Mouse (Mus musculus): Measurements from ENCODE around the gene Asgr2. TPM values are rescaled to one million over a fixed set of nuclear protein-coding genes. Genes with fewer than 3 reads are reported as not detected.
A peak's percentile ranks its signal among the peaks of the same experiment; 100 is the strongest.
"Not testable (repeated sequence)": the region's sequence is repeated elsewhere in the genome, so short reads cannot be mapped to it uniquely, and the experiment has no call there.

Gene Asgr2
- polyA plus RNA-seq, 1 experiment from 2014 or later = not detected

DNA sequence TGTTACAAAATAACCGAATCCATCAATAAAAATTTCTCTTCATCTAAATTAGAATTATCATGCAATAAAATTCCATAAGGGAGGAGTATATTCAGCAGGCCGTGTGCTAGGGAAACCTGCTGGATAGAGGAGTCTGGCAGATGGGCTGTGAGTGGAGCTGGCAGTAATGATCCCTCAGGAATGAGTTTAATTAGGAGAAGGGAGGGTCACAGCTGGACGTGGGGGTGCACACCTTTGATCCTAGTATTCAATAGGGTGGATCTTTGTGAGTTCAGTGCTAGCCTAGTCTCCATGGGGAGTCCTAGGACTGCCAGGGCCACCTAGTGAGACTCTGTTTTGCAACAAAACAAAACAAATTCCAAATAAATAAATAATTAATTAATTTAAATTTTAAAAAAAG lies 24.2 kb upstream of the Asgr2 start:
- 40% methylated on average over 3 of the region's 3 CpGs for WGBS
- no peak for DNase-seq (ENCODE audit: low spot score)
- H3K27ac ChIP-seq = no peak overlapping the region

DNA sequence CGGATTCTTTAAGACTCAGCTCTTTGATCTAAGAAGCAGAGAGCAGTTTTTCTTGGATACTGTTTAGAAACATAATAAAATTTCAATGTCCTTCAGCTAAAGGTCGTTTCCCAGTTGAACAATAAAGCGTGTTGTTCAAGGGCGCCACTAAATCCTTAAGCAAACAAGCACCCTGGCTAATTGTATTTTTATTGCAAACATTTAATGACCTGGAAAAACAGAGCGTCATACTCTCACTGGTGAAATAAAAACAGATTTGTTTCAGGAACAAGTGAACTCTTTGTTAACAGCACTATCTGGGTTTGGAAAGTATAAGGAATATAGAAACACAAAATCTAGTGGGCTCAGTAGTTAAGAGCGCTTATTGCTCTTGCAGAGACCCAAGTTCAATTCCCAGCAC lies 22.4 kb upstream of the Asgr2 start:
- peaks cover 53% of the 10 kb centered on the region for H3K4me1 ChIP-seq
- DNase-seq (ENCODE audit: low spot score) = no peak

More for the DNA sequence above, 24.2 kb upstream of the Asgr2 start:
- Histone ChIP-seq H3K27me3 (ENCODE audit: low read depth, poor library complexity, severe bottlenecking) (no peaks in the 10 kb centered on the region), H3K9me3 (replicated peaks) (no peaks in the 10 kb centered on the region), H3K4me3 (no peak overlapping the region), H3K4me1 (peaks cover 44% of the 10 kb centered on the region), H3K36me3 (no peaks in the 10 kb centered on the region)

DNA sequence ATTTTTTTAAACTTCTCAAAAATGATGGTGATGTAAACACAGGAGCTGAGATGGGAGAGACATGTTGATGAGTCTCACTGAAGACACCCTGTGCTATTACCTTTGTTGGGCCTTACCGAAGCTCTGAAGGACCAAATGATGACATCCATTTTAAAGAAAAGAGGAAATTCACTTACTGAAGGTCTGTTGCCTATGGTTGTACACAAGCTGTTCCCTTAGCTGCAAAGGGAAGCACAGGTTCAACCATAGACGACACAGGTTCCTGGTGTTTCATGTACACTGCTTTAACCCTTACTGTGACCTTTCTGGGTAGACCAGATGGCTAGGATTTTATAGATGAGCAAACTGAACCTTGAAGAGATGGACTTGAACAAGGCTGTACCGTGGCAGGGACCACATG lies 21.8 kb upstream of the Asgr2 start:
- Histone ChIP-seq H3K27ac (peak overlapping the region; percentile 25; the same call in 1 of the 2 replicates), H3K4me1 (peaks cover 50% of the 10 kb centered on the region)
- H3K36me3 ChIP-seq; H3K4me3 ChIP-seq; H3K27me3 ChIP-seq (ENCODE audit: low read depth, poor library complexity, severe bottlenecking); H3K9me3 ChIP-seq (replicated peaks); DNase-seq (ENCODE audit: low spot score): not testable (repeated sequence)
- 81% methylated on average over 3 of the region's 3 CpGs for WGBS

More for the DNA sequence above, 22.4 kb upstream of the Asgr2 start:
- Histone ChIP-seq H3K27me3 (ENCODE audit: low read depth, poor library complexity, severe bottlenecking) (no peaks in the 10 kb centered on the region), H3K36me3 (no peaks in the 10 kb centered on the region), H3K9me3 (replicated peaks) (no peaks in the 10 kb centered on the region), H3K27ac (no peak overlapping the region; the same call in 1 of the 2 replicates), H3K4me3 (no peak overlapping the region)
- 65% methylated on average over 6 of the region's 6 CpGs for WGBS

DNA sequence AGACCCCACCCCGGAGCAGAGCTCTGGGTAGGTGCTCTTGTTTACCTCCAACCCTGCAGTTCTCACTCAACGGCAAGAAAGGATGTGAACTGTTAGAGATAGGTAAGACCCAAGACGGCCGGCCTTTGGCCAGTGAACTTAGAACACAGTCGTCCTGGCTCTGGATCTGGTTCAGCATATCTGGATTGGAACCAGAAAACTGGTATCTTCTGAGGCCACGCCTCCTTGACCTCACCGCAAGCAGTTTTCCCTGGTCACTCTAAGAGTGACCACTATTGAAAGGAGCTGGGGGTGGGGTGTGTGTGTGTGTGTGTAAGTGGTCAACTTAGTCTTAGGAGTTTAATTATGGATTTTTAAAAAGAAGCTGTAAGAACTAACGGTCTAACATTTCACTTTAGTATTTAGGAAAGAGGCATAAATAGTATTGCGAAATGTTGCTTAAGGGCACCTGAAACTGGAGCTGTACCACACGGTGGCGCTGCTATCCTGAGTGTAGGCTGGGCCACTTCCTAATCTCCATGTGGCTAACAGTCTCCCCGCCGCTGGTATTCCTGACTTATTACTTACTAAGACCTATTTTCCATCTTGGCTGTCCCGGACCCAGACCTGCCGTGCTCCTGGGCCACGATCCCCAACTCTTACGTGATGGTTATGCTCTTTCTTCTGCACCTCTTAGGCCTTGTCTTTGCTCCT lies 17.9 kb upstream of the Asgr2 start:
- WGBS = 42% methylated on average over 17 of the region's 17 CpGs
- peak; percentile 85 for DNase-seq (ENCODE audit: low spot score)
- Histone ChIP-seq H3K4me3 (no peak overlapping the region), H3K4me1 (peaks cover 17% of the 10 kb centered on the region; the same call in 1 of the 2 replicates), H3K27ac (peak overlapping the region; percentile 56; the same call in 1 of the 2 replicates), H3K27me3 (ENCODE audit: low read depth, poor library complexity, severe bottlenecking) (no peaks in the 10 kb centered on the region), H3K36me3 (no peaks in the 10 kb centered on the region), H3K9me3 (replicated peaks) (no peaks in the 10 kb centered on the region)

DNA sequence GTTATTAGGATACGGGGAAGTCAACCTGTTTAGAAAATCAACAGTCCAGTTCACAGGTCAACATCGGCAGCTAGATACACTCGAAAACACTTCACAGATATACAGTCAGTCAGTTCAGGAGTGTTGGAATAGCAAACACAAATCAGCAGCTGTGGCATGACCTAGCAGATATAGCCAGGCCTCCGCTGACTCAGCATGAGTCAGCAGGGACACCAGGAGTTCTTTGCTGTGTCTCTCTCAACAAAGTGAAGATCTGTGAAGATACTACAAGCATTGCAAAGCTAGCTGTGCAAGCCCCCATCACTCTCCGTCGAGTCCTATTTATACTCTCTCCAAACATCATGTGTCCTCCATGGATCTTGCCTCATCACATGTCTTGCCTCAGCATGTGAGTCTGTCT lies 16.9 kb upstream of the Asgr2 start:
- Histone ChIP-seq H3K27me3 (ENCODE audit: low read depth, poor library complexity, severe bottlenecking) (no peaks in the 10 kb centered on the region), H3K4me3 (no peak overlapping the region), H3K36me3 (no peaks in the 10 kb centered on the region), H3K4me1 (peaks cover 9% of the 10 kb centered on the region; the same call in 1 of the 2 replicates), H3K9me3 (replicated peaks) (no peaks in the 10 kb centered on the region), H3K27ac (no peak overlapping the region)
- 94% methylated on average over 6 of the region's 6 CpGs for WGBS
- DNase-seq (ENCODE audit: low spot score) = no peak

DNA sequence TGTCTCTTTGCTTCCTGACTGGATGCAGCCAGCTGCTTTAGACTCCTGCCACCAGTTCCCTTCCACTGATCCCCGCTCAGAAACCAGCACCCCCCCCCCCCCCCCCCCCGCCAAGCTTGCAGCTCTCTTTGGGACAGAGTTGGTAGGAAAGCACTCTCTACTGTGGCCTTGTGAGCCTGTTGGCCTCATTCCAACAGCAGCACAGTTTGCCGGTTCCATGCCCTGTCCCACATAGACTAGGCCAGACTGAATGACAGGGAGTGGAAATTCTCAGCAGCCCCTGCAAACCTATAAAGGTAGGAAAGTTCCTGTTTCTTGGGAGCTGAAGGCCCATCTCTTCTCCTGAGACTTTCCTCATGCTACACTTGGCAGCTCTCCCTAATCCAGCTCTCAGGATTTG lies 15.0 kb upstream of the Asgr2 start:
- WGBS = 68% methylated on average over 3 of the region's 3 CpGs
- H3K27me3 ChIP-seq (ENCODE audit: low read depth, poor library complexity, severe bottlenecking) = no peaks in the 10 kb centered on the region
- no peak overlapping the region for H3K27ac ChIP-seq
- H3K9me3 ChIP-seq (replicated peaks) = no peaks in the 10 kb centered on the region
- H3K4me3 ChIP-seq = no peak overlapping the region
- H3K4me1 ChIP-seq = peaks cover 9% of the 10 kb centered on the region; the same call in 1 of the 2 replicates
- DNase-seq (ENCODE audit: low spot score) = no peak
- no peaks in the 10 kb centered on the region for H3K36me3 ChIP-seq

DNA sequence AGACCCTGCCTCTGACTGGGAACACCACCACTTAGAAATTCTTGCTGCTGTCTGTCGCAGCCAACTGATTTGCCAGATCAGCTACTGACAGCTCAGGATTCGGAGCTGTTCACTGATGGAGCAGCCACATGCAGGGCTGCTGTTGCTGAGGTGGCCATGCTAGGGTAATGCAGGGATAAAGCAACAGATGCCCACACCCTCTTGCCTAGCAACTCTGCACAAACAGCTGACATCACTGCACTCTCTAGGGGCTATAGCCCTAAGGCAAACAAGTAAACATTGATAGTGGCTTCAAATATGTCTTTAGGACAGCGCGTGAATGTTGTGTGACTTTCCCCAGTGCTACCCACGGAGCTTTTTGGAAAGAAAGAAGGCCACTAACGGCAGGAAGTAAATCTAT lies 13.3 kb upstream of the Asgr2 start:
- DNase-seq (ENCODE audit: low spot score) = no peak
- no peaks in the 10 kb centered on the region for H3K36me3 ChIP-seq
- H3K27me3 ChIP-seq (ENCODE audit: low read depth, poor library complexity, severe bottlenecking) = no peaks in the 10 kb centered on the region
- no peak overlapping the region for H3K4me3 ChIP-seq
- WGBS = 77% methylated on average over 6 of the region's 6 CpGs
- H3K9me3 ChIP-seq (replicated peaks) = no peaks in the 10 kb centered on the region
- no peak overlapping the region for H3K27ac ChIP-seq
- peaks cover 1% of the 10 kb centered on the region; the same call in 1 of the 2 replicates for H3K4me1 ChIP-seq

DNA sequence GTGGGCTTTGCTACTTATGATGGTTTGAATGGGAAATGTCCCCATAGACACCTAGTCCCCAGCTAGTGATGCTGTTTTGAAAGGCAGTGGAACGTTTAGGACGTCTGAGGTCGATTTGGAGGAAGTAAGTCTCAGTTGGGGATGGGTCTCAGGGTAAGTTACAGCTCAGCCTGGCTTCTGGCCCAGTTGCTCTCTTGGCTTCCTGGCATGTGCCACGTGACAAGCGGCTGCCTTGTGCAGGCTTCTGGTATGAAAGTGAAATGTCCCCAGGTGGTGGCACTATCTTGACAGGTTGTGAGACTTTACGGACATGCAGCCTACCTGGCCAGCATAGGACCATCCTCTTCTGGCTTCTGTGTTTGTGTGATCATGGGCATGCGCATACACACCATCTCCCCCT lies 12.5 kb upstream of the Asgr2 start:
- H3K9me3 ChIP-seq (replicated peaks) = no peaks in the 10 kb centered on the region
- no peaks in the 10 kb centered on the region; the same call in 1 of the 2 replicates for H3K4me1 ChIP-seq
- H3K36me3 ChIP-seq = no peaks in the 10 kb centered on the region
- 90% methylated on average over 7 of the region's 7 CpGs for WGBS
- no peak for DNase-seq (ENCODE audit: low spot score)
- no peaks in the 10 kb centered on the region for H3K27me3 ChIP-seq (ENCODE audit: low read depth, poor library complexity, severe bottlenecking)
- no peak overlapping the region for H3K4me3 ChIP-seq
- H3K27ac ChIP-seq = no peak overlapping the region

DNA sequence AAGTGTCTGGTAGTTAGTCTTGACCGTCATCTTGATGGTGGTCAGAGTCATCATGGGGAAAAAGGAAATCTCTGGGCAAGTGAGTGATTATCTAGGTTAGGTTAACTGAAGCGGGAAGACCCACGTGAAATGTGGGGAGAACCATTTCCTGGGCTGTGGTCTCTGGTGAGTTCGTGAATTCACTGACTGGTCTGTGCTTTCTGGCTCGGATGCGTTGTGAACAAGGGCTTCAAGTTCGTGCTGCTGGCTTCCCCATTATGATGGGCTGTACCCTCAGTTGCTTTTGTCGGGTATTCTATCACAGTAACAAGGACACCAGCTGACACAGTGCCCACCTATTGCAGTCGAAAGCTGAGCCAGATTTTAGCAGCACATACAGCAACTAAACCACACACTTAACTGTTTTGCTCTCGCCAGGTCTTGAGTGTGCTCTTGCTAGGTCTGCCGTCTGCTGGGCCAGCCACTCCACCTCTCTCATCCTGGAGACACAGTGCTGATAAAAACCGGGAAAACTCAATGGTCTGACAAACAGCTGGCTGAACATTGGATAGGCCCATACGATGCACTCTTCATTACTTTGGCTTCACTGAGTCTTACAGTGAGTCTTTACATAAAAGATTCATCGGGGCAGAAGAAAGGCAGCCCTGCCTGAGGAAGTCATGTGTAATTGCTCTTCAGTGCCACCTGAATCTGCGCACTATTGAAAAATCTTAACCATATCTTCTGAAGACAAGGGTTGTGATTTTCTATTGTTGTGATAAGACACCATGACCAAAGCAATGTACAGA lies 11.4 kb upstream of the Asgr2 start:
- Histone ChIP-seq H3K27me3 (ENCODE audit: low read depth, poor library complexity, severe bottlenecking) (no peaks in the 10 kb centered on the region), H3K4me3 (no peak overlapping the region), H3K36me3 (no peaks in the 10 kb centered on the region), H3K27ac (no peak overlapping the region), H3K4me1 (no peaks in the 10 kb centered on the region), H3K9me3 (replicated peaks) (no peaks in the 10 kb centered on the region)
- DNase-seq (ENCODE audit: low spot score) = no peak
- WGBS = 87% methylated on average over 15 of the region's 15 CpGs

DNA sequence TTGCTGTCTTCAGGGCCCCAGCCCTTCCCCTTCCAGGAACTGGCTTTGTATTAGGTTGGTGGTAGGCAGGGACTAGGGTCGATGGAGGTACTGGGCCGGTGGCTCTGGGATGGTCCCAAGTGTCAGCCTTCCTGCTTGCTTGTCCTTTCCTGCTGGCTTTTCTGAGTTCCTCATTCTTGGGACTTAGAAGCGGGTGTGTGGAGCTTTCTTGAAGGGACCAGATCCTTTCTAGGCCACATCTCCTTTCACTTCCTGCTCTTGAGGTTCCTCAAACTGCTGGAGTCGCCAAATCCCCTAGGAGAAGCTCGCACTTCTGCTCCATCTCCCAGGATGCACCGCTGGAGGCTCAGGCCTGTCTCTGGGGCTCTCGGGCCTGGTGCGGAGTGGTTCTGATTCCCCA lies 7.9 kb upstream of the Asgr2 start:
- Histone ChIP-seq H3K27me3 (ENCODE audit: low read depth, poor library complexity, severe bottlenecking) (no peaks in the 10 kb centered on the region), H3K4me3 (no peak overlapping the region), H3K27ac (no peak overlapping the region), H3K9me3 (replicated peaks) (no peaks in the 10 kb centered on the region), H3K4me1 (no peaks in the 10 kb centered on the region), H3K36me3 (no peaks in the 10 kb centered on the region)
- no peak for DNase-seq (ENCODE audit: low spot score)
- WGBS = 84% methylated on average over 8 of the region's 8 CpGs

DNA sequence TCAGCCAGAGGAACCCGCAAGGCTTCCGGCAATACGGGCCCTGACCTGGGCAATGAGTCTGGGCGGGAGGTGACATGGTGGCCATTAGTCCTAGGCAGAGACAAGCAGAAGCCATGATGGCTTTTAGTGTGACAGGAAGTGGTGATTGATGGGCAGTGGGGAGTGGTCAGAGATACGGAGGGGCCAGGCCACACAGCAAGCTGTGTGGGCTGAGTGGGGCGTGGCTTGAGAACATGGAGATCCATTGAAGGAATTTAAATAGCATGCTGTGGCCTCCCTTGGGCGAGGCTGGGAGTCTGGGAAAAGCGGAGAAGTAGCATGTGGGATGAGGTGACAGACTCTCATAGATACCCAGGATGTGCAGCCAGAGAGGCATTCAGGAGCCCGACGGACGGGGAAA lies 5.0 kb downstream of the Asgr2 start:
- Histone ChIP-seq H3K27me3 (ENCODE audit: low read depth, poor library complexity, severe bottlenecking) (peaks cover 4% of the 10 kb centered on the region; the same call in 1 of the 2 replicates), H3K9me3 (replicated peaks) (no peaks in the 10 kb centered on the region), H3K27ac (no peak overlapping the region), H3K36me3 (no peaks in the 10 kb centered on the region), H3K4me3 (no peak overlapping the region), H3K4me1 (peaks cover 6% of the 10 kb centered on the region; the same call in 1 of the 2 replicates)
- 62% methylated on average over 11 of the region's 11 CpGs for WGBS
- no peak for DNase-seq (ENCODE audit: low spot score)

DNA sequence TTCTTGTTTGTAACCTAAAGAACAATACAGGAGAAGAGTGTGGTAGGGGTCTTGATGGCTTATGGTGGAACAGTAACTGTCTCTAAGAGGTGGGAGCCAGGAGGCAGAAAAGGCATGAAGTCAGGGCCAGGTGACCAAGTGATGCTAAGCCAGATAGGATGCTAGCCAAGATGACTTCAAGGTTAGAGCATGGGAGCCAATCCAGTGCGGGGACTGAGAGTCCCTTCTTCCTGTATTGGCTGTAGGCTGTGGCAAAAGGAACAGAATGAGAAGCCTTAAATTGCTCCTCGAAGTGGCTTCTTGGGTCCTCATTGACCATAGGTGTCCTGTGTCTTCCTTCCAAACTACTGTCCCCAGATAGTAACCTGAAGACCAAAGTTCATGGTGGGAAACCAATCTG lies 6.7 kb downstream of the Asgr2 start:
- DNase-seq (ENCODE audit: low spot score) = no peak
- no peak overlapping the region for H3K27ac ChIP-seq
- H3K4me1 ChIP-seq = 0 out of 2 replicates have a peak, but pooled peaks cover 4% of the 10 kb centered on the region
- 84% methylated on average over 2 of the region's 2 CpGs for WGBS
- H3K4me3 ChIP-seq = no peak overlapping the region
- no peaks in the 10 kb centered on the region for H3K9me3 ChIP-seq (replicated peaks)
- no peaks in the 10 kb centered on the region for H3K36me3 ChIP-seq
- peaks cover 4% of the 10 kb centered on the region; the same call in 1 of the 2 replicates for H3K27me3 ChIP-seq (ENCODE audit: low read depth, poor library complexity, severe bottlenecking)

DNA sequence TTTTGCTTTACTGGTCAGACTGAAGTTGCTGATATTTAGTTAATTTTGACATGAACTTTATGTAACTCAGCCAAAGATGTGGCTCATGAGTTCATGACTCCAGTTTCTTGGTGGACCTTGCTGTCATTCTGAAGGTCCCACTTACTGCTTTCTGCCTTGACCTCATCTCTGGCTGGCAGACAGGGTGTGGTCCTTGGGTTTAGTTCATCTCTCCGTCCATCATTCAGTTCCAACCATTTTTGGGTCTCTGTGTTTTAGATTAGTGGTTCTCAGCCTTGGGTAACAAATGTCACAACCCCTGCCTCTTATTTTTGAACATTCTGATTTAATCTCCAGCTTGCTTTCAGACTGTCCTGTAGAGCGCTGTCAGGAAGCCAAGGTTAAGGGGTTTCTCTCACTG lies 7.4 kb downstream of the Asgr2 start:
- WGBS = 91% methylated on average over 2 of the region's 2 CpGs
- Histone ChIP-seq H3K4me3 (no peak overlapping the region), H3K27ac (no peak overlapping the region), H3K27me3 (ENCODE audit: low read depth, poor library complexity, severe bottlenecking) (peaks cover 4% of the 10 kb centered on the region; the same call in 1 of the 2 replicates), H3K9me3 (replicated peaks) (no peaks in the 10 kb centered on the region), H3K4me1 (0 out of 2 replicates have a peak, but pooled peaks cover 4% of the 10 kb centered on the region), H3K36me3 (no peaks in the 10 kb centered on the region)
- no peak for DNase-seq (ENCODE audit: low spot score)

Data from limb, embryonic 10.5 days (tissue).